Mouse (Mus musculus): ENCODE results near the gene Nmbr. TPM values are rescaled to one million over a fixed set of nuclear protein-coding genes. Genes with fewer than 3 reads are reported as not detected.

Nmbr gene
- not detected for polyA plus RNA-seq (2017; shearing (Covaris generic))

DNA sequence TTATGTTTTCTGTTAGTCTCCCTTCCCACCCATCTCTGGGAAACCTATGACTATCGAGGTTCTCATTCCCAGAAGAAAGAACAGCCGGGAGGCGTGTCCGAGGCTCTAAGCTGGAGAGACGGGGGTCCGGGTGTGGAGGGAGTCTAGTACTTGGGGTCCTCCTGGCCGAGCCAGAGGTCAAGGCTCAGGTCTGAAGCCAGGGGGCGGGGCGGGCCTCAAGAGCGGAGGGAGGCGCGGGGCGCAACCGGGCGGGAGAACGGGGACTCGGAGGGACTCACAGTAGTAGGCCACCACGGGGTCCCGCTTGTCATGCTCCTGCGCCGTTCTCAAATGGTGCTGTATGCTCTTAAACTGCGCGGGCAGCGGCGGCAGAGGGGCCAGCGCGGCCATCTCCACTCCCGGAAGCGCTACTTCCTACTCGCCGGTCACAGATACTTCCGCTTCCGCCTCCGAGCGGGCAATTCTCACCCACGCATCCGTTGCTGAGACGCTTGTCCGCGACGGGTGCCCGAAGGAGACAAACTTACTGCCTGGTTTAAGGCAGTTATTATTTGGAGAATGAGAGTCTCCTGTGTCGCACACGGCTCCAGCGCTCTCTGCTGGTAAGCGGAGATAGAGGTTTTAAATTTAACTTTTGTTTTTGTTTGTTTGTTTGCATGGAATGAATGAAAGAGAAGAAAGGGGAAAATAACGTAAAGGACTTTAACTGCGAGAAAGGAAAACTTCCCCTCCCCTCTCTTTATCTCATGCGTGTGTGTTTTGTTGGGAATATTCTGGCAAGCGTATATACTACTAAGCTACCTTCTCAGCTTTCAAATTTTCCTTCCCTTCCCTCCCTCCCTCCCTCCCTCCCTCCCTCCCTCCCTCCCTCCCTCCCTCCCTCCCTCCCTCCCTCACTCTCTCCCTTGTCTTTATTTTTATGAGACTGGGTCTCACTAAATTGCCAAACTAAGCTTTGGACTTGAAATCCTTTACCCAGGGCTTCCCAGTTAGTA is at the start of gene Nmbr, which contains the start of gene Vta1:
Gene Nmbr (plus strand): TSS at position 520 of the 995 bp plus-strand sequence.
Gene Vta1 (minus strand): TSS at position 489 of the 995 bp plus-strand sequence.

DNA sequence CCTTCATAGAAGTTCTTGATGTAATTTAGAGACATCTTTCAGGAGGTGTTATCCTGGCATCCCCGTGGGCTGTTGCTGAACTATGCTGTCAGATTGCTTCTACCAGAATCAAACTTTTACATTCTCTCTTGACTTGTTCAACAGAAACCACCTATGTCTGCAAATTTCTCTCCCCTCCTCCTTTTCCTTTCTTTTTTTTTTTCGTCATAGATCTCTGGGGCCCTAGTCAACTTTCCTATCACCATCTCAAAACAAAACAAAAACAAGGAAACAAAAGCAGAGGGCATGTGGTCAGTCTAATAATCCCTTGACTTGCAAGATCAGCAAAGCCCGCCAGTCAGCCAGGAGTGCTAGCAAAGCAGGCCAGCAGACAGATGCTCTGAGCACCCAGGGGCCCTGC is 12.7 kb downstream of the Nmbr start, which contains the start of gene Gje1:
Gene Gje1 (minus strand): TSS at position 101 of the 400 bp plus-strand sequence.

Other genes starting within 250 kb of the Nmbr start
- under 1 TPM; 0.06 to 0.38 TPM for gene Adgrg6, start 159.9 kb upstream of the Nmbr start, polyA plus RNA-seq (2017; shearing (Covaris generic))
- 100 to 1,000 TPM in 1 of 2 experiments, 10 to 100 TPM in 1; 96.8 to 119 TPM for gene Vta1, start within 50 bp of the Nmbr start, polyA plus RNA-seq (2017; shearing (Covaris generic))
- not detected for gene Gje1, start 12.6 kb downstream of the Nmbr start, polyA plus RNA-seq (2017; shearing (Covaris generic))